Mouse (Mus musculus) embryonic stem cell, embryonic (primary cell): ENCODE measurements around the gene Trim40.

Experiments used
- CTCF ChIA-PET, 4 experiments: fragments of 300-600 bp in 2 of 4; fragments of 350-600 bp in 2 of 4; sonication (Branson Sonifier 250); formaldehyde crosslinking; loops; one replicate each; lab custom pipeline; 2022; ENCODE audit warnings: inconsistent platforms in 2 of 4; lab: Charles Lee
- POLR2A ChIA-PET, 4 experiments: fragments of 300-600 bp in 2 of 4; fragments of 350-600 bp in 2 of 4; sonication (Branson Sonifier 250); formaldehyde crosslinking; loops; one replicate each; lab custom pipeline; 2022; ENCODE audit warnings: antibody characterized with exemption in 4 of 4, inconsistent platforms in 1 of 4; lab: Charles Lee

Gene Trim40

GRCm38 (mm10) chr17:36868836-36869235 lies 21.1 kb downstream of the Trim40 start:
- POLR2A ChIA-PET, result interaction anchor here (0.6 to 2.3 kb wide), 11 partner anchors 8 to 177 kb away, joined by 3 to 8 read pairs (median 4); partner anchors contain the start of genes Trim26 (in 2 of the 4) and Gabbr1 (in 1 of the 4)
- CTCF ChIA-PET, result interaction anchor here in 3 of 4 experiments (0.8 to 1.2 kb wide), 3 partner anchors 18 to 45 kb away, joined by 3 to 4 read pairs (median 3); no protein-coding TSS in a partner anchor

- ChIA-PET POLR2A (interaction anchor here in 3 of 4 experiments (0.5 to 3.8 kb wide), 20 partner anchors 12 to 589 kb away, joined by 3 to 14 read pairs (median 4); partner anchors contain the start of gene Trim26 (in 2 of the 3)), CTCF (interaction anchor here (0.5 to 2.1 kb wide), 9 partner anchors 15 to 806 kb away, joined by 3 to 9 read pairs (median 3); partner anchors contain the start of gene Trim26 (in 1 of the 4))
These were observed 23.0 kb downstream of the Trim40 start, which contains the start of gene Trim15 for GRCm38 (mm10) chr17:36866719-36867527. Gene Trim15 (minus strand): TSS chr17:36867210.

- POLR2A ChIA-PET, result interaction anchor here (0.6 to 3.1 kb wide), 11 partner anchors 8 to 349 kb away, joined by 3 to 15 read pairs (median 4); partner anchors contain the start of genes Trim26 (in 2 of the 4) and Trim10 (in 1 of the 4)
- CTCF ChIA-PET, result interaction anchor here in 1 of 4 experiments (1.5 to 1.7 kb wide), 2 partner anchors 38 to 53 kb away, joined by 4 read pairs; no protein-coding TSS in a partner anchor
These were observed 28.2 kb downstream of the Trim40 start for GRCm38 (mm10) chr17:36861680-36862079.

- POLR2A ChIA-PET, result no interaction called here
- CTCF ChIA-PET, result no interaction called here
These were observed 31.7 kb downstream of the Trim40 start for GRCm38 (mm10) chr17:36858181-36858580.

GRCm38 (mm10) chr17:36856236-36856635 lies 33.7 kb downstream of the Trim40 start:
- CTCF ChIA-PET, result no interaction called here
- POLR2A ChIA-PET, result interaction anchor here in 1 of 4 experiments (3.0 kb wide), 1 partner anchor 20 kb away, joined by 15 read pairs; the partner anchor contains the start of gene Trim26

- POLR2A ChIA-PET, result interaction anchor here in 3 of 4 experiments (0.6 to 3.0 kb wide), 6 partner anchors 10 to 228 kb away, joined by 3 to 15 read pairs (median 5); partner anchors contain the start of genes Trim26 (in 2 of the 3), Trim10 (in 1 of the 3) and Trim15 (in 1 of the 3)
- CTCF ChIA-PET, result no interaction called here
These were observed 34.4 kb downstream of the Trim40 start for GRCm38 (mm10) chr17:36855484-36855883.

- ChIA-PET POLR2A (interaction anchor here in 3 of 4 experiments (0.6 to 3.6 kb wide), 12 partner anchors 7 to 69 kb away, joined by 3 to 24 read pairs (median 8); partner anchors contain the start of gene Trim26 (in 3 of the 3)), CTCF (interaction anchor here in 1 of 4 experiments (1.1 kb wide), 1 partner anchor 28 kb away, joined by 4 read pairs; no protein-coding TSS in a partner anchor)
These were observed 38.3 kb downstream of the Trim40 start for GRCm38 (mm10) chr17:36851627-36852026.

- POLR2A ChIA-PET, result interaction anchor here in 3 of 4 experiments (0.6 to 3.6 kb wide), 8 partner anchors 9 to 69 kb away, joined by 3 to 24 read pairs (median 8); partner anchors contain the start of gene Trim26 (in 3 of the 3)
- CTCF ChIA-PET, result interaction anchor here in 1 of 4 experiments (0.9 kb wide), 1 partner anchor 25 kb away, joined by 4 read pairs; no protein-coding TSS in a partner anchor
These were observed 38.7 kb downstream of the Trim40 start for GRCm38 (mm10) chr17:36851200-36851599.

- CTCF ChIA-PET, result interaction anchor here in 3 of 4 experiments (0.5 to 0.8 kb wide), 4 partner anchors 13 to 789 kb away, joined by 3 read pairs; partner anchors contain the start of gene Trim26 (in 1 of the 3)
- POLR2A ChIA-PET, result interaction anchor here (0.7 to 3.6 kb wide), 7 partner anchors 10 to 285 kb away, joined by 3 to 24 read pairs (median 6); partner anchors contain the start of genes Trim26 (in 3 of the 4) and Trim15 (in 1 of the 4)
These were observed 39.9 kb downstream of the Trim40 start for GRCm38 (mm10) chr17:36849992-36850391.

- POLR2A ChIA-PET, result interaction anchor here in 2 of 4 experiments (0.6 to 3.6 kb wide), 10 partner anchors 11 to 1496 kb away, joined by 3 to 24 read pairs (median 4); partner anchors contain the start of genes Trim26 (in 2 of the 2) and Trim15 (in 1 of the 2)
- CTCF ChIA-PET, result interaction anchor here in 3 of 4 experiments (0.5 to 0.9 kb wide), 3 partner anchors 25 to 94 kb away, joined by 3 to 9 read pairs (median 7); partner anchors contain the start of gene Rnf39 (in 1 of the 3)
These were observed 41.0 kb downstream of the Trim40 start for GRCm38 (mm10) chr17:36848911-36849310.

GRCm38 (mm10) chr17:36844725-36845124 lies 45.2 kb downstream of the Trim40 start:
- POLR2A ChIA-PET, result interaction anchor here in 3 of 4 experiments (0.6 to 4.3 kb wide), 29 partner anchors 8 to 352 kb away, joined by 3 to 35 read pairs (median 6); partner anchors contain the start of genes Trim26 (in 3 of the 3), Trim10 (in 2 of the 3), Trim15 (in 2 of the 3) and Gabbr1 (in 1 of the 3)
- CTCF ChIA-PET, result interaction anchor here in 3 of 4 experiments (1.0 to 2.7 kb wide), 7 partner anchors 12 to 359 kb away, joined by 3 to 12 read pairs (median 5); no protein-coding TSS in a partner anchor

GRCm38 (mm10) chr17:36844286-36844719 lies 45.6 kb downstream of the Trim40 start:
- CTCF ChIA-PET, result interaction anchor here in 3 of 4 experiments (0.6 to 2.7 kb wide), 8 partner anchors 18 to 1543 kb away, joined by 3 to 12 read pairs (median 4); no protein-coding TSS in a partner anchor

GRCm38 (mm10) chr17:36843696-36844095 lies 46.2 kb downstream of the Trim40 start:
- CTCF ChIA-PET, result interaction anchor here (0.6 to 2.7 kb wide), 9 partner anchors 18 to 1542 kb away, joined by 3 to 12 read pairs (median 4); no protein-coding TSS in a partner anchor
- POLR2A ChIA-PET, result interaction anchor here in 3 of 4 experiments (0.7 to 4.3 kb wide), 31 partner anchors 7 to 615 kb away, joined by 3 to 35 read pairs (median 5); partner anchors contain the start of genes Ppp1r11 (in 2 of the 3), Trim10 (in 2 of the 3), Trim15 (in 2 of the 3) and Trim26 (in 1 of the 3)

More at GRCm38 (mm10) chr17:36844286-36844719, 45.6 kb downstream of the Trim40 start:
- POLR2A ChIA-PET, result interaction anchor here in 2 of 4 experiments (0.6 to 4.3 kb wide), 28 partner anchors 8 to 352 kb away, joined by 3 to 35 read pairs (median 6); partner anchors contain the start of genes Trim10 (in 2 of the 2), Trim15 (in 2 of the 2), Trim26 (in 2 of the 2) and Gabbr1 (in 1 of the 2)

- POLR2A ChIA-PET, result interaction anchor here (0.7 to 1.4 kb wide), 8 partner anchors 8 to 1764 kb away, joined by 3 to 7 read pairs (median 3); no protein-coding TSS in a partner anchor
- CTCF ChIA-PET, result interaction anchor here in 1 of 4 experiments (0.7 kb wide), 1 partner anchor 209 kb away, joined by 3 read pairs; no protein-coding TSS in a partner anchor
These were observed 48.9 kb downstream of the Trim40 start for GRCm38 (mm10) chr17:36840961-36841445.

GRCm38 (mm10) chr17:36839931-36840330 lies 50.0 kb downstream of the Trim40 start:
- ChIA-PET CTCF (interaction anchor here in 2 of 4 experiments (0.6 to 0.7 kb wide), 2 partner anchors 460 to 1671 kb away, joined by 3 to 15 read pairs; no protein-coding TSS in a partner anchor), POLR2A (interaction anchor here in 2 of 4 experiments (0.8 to 1.0 kb wide), 2 partner anchors 12 to 215 kb away, joined by 3 to 4 read pairs; no protein-coding TSS in a partner anchor)

- ChIA-PET CTCF (interaction anchor here in 1 of 4 experiments (0.6 kb wide), 1 partner anchor 1670 kb away, joined by 3 read pairs; no protein-coding TSS in a partner anchor), POLR2A (no interaction called here)
These were observed 50.9 kb downstream of the Trim40 start for GRCm38 (mm10) chr17:36839001-36839400.
